Mouse (Mus musculus) lung, adult 2 months (tissue): Measurements from ENCODE around the gene Wnk1.

Source experiments
- CTCF ChIP-seq: fragments of 200-500 bp; IDR thresholded peaks from 2 replicates; pipeline ENCODE4 v1.5.1; 2011; ENCODE audit warnings: mild to moderate bottlenecking, low read length, control low read depth; ENCODE audit not compliant: insufficient read depth
- POLR2A ChIP-seq: fragments of 200-500 bp; IDR thresholded peaks from 2 replicates; pipeline ENCODE4 v1.6.1; 2011; ENCODE audit warnings: low read depth, mild to moderate bottlenecking, control low read depth, low read length, borderline replicate concordance; ENCODE audit errors: extremely low read depth

GRCm38 (mm10) chr6:120011001-120011400 is 27.5 kb downstream of the Wnk1 start:
- TF ChIP-seq CTCF (no peak), POLR2A (no peak)
